Mouse (Mus musculus) heart, adult 8-10 months (tissue): ENCODE results near the gene Olfr1471. TPM values are rescaled to one million over a fixed set of nuclear protein-coding genes. Genes with fewer than 3 reads are reported as not detected.
"Not testable (repeated sequence)": the region's sequence is repeated elsewhere in the genome, so short reads cannot be mapped to it uniquely, and the experiment has no call there.

ENCODE experiments used
- DNase-seq: peaks from one replicate; pipeline ENCODE4 v3.0.0; 2022; ENCODE audit warnings: low spot score
- total RNA-seq, 4 experiments: library from RNA; stranded (reverse); gene quantifications; 2 replicates each; pipeline ENCODE4 v1.2.4; 2022

The Olfr1471 gene
- not detected for total RNA-seq

GRCm38 (mm10) chr19:13443109-13443508 lies at the start of gene Olfr1471:
Gene Olfr1471, plus strand, starts transcription at chr19:13443409.
- DNase-seq, result not testable (repeated sequence)

GRCm38 (mm10) chr19:13407549-13407948 lies 35.7 kb upstream of the Olfr1471 start, which contains the start of gene Olfr1469:
Gene Olfr1469, plus strand, starts transcription at chr19:13407849.
- DNase-seq, result no peak

- DNase-seq, result no peak
These were observed 12.8 kb downstream of the Olfr1471 start, which contains the start of gene Olfr1472 for GRCm38 (mm10) chr19:13455986-13456385. Gene Olfr1472, minus strand, starts transcription at chr19:13456086.

GRCm38 (mm10) chr19:13469265-13469664 lies 26.1 kb downstream of the Olfr1471 start, which contains the start of gene Olfr1474:
Gene Olfr1474, plus strand, starts transcription at chr19:13469565.
- DNase-seq, result not testable (repeated sequence)

GRCm38 (mm10) chr19:13480096-13480495 lies 36.9 kb downstream of the Olfr1471 start, which contains the start of gene Olfr1475:
Gene Olfr1475, minus strand, starts transcription at chr19:13480196.
- no peak for DNase-seq

- no peak for DNase-seq
These were observed 57.0 kb downstream of the Olfr1471 start, which contains the start of gene Olfr1477 for GRCm38 (mm10) chr19:13500246-13500645. Gene Olfr1477, plus strand, starts transcription at chr19:13500546.

Other genes starting within 250 kb of the Olfr1471 start
- not detected for gene Olfr1463, start 212.1 kb upstream of the Olfr1471 start, total RNA-seq
- gene Olfr1465, start 127.9 kb upstream of the Olfr1471 start, total RNA-seq, result not detected
- gene Olfr1466, start 104.5 kb upstream of the Olfr1471 start, total RNA-seq, result not detected
- gene Olfr1467, start 81.2 kb upstream of the Olfr1471 start, total RNA-seq, result not detected
- gene Olfr1469, start 35.6 kb upstream of the Olfr1471 start, total RNA-seq, result not detected
- not detected for gene Olfr1472, start 12.7 kb downstream of the Olfr1471 start, total RNA-seq
- gene Olfr1474, start 26.2 kb downstream of the Olfr1471 start, total RNA-seq, result not detected
- not detected for gene Olfr1475, start 36.8 kb downstream of the Olfr1471 start, total RNA-seq
- not detected for gene Olfr1477, start 57.1 kb downstream of the Olfr1471 start, total RNA-seq
- not detected for gene Olfr1480, start 84.5 kb downstream of the Olfr1471 start, total RNA-seq
- gene Olfr1484, start 140.1 kb downstream of the Olfr1471 start, total RNA-seq, result not detected
- not detected for gene Olfr1487, start 174.0 kb downstream of the Olfr1471 start, total RNA-seq
- not detected for gene Olfr1489, start 188.2 kb downstream of the Olfr1471 start, total RNA-seq
- gene Olfr1490, start 207.7 kb downstream of the Olfr1471 start, total RNA-seq, result not detected